Mouse (Mus musculus) ES-CJ7 (cell line): ENCODE results near the gene Nap1l5.

Experiments
- DNase-seq: peaks from one replicate; pipeline ENCODE4 v3.0.0; 2011; ENCODE audit warnings: low read depth, low spot score

Nap1l5 gene

GRCm38 (mm10) chr6:58906852-58907261 is at the start of gene Nap1l5:
Gene Nap1l5 (minus strand): TSS chr6:58907076.
- DNase-seq, result peak; percentile 59

- no peak for DNase-seq
Measured at GRCm38 (mm10) chr6:58951128-58951992, 44.5 kb upstream of the Nap1l5 start.

GRCm38 (mm10) chr6:58950410-58950809 is 43.5 kb upstream of the Nap1l5 start:
- DNase-seq, result no peak

GRCm38 (mm10) chr6:58946840-58947239 is 40.0 kb upstream of the Nap1l5 start:
- no peak for DNase-seq

GRCm38 (mm10) chr6:58946246-58946645 is 39.4 kb upstream of the Nap1l5 start:
- no peak for DNase-seq

- DNase-seq, result no peak
Measured at GRCm38 (mm10) chr6:58943958-58944357, 37.1 kb upstream of the Nap1l5 start.

GRCm38 (mm10) chr6:58942276-58942675 is 35.4 kb upstream of the Nap1l5 start:
- no peak for DNase-seq

- no peak for DNase-seq
Measured at GRCm38 (mm10) chr6:58937726-58938125, 30.9 kb upstream of the Nap1l5 start.

GRCm38 (mm10) chr6:58934144-58934543 is 27.3 kb upstream of the Nap1l5 start:
- no peak for DNase-seq

- DNase-seq, result no peak
Measured at GRCm38 (mm10) chr6:58933189-58933913, 26.5 kb upstream of the Nap1l5 start.

- peak; percentile 29 for DNase-seq
Measured at GRCm38 (mm10) chr6:58932515-58933188, 25.8 kb upstream of the Nap1l5 start.

- no peak for DNase-seq
Measured at GRCm38 (mm10) chr6:58931149-58931548, 24.3 kb upstream of the Nap1l5 start.

- no peak for DNase-seq
Measured at GRCm38 (mm10) chr6:58929911-58930431, 23.1 kb upstream of the Nap1l5 start.

GRCm38 (mm10) chr6:58927881-58928280 is 21.0 kb upstream of the Nap1l5 start:
- DNase-seq, result no peak

- no peak for DNase-seq
Measured at GRCm38 (mm10) chr6:58922511-58922910, 15.6 kb upstream of the Nap1l5 start.

- DNase-seq, result peak; percentile 11
Measured at GRCm38 (mm10) chr6:58921623-58922022, 14.7 kb upstream of the Nap1l5 start.

- no peak for DNase-seq
Measured at GRCm38 (mm10) chr6:58920735-58921134, 13.9 kb upstream of the Nap1l5 start.

- DNase-seq, result no peak
Measured at GRCm38 (mm10) chr6:58916498-58916897, 9.6 kb upstream of the Nap1l5 start.

GRCm38 (mm10) chr6:58913971-58914370 is 7.1 kb upstream of the Nap1l5 start:
- DNase-seq, result no peak

GRCm38 (mm10) chr6:58913551-58913950 is 6.7 kb upstream of the Nap1l5 start:
- no peak for DNase-seq

GRCm38 (mm10) chr6:58912842-58913241 is 6.0 kb upstream of the Nap1l5 start:
- DNase-seq, result no peak

GRCm38 (mm10) chr6:58907791-58908190 is 915 bp upstream of the Nap1l5 start:
- DNase-seq, result no peak
